Mouse (Mus musculus) stomach, embryonic 16.5 days (tissue): ENCODE data around the gene Dazap2. TPM values are rescaled to one million over a fixed set of nuclear protein-coding genes. Genes with fewer than 3 reads are reported as not detected.

ENCODE experiments used
- ATAC-seq: fragments of 200-750 bp; cut with Nextera tagmentation; 2 replicates; pipeline ENCODE4 v1.8.0; 2017; ENCODE audit warnings: moderate number of reproducible peaks, moderate TSS enrichment; ENCODE audit not compliant: insufficient read depth, low FRiP score
- H3K27ac ChIP-seq: fragments of 300-500 bp; sonication (generic); 2 replicates; pipeline ENCODE4 v1.5.1; 2014; ENCODE audit warnings: low read length
- H3K27me3 ChIP-seq: fragments of 300-500 bp; sonication (generic); 2 replicates; pipeline ENCODE4 v1.6.1; 2014; ENCODE audit warnings: low read length, control low read depth, mixed read lengths; ENCODE audit not compliant: control insufficient read depth, insufficient read depth
- H3K36me3 ChIP-seq: fragments of 300-500 bp; sonication (generic); 2 replicates; pipeline ENCODE4 v1.6.1; 2014; ENCODE audit warnings: low read length; ENCODE audit not compliant: control insufficient read depth, insufficient read depth
- H3K4me1 ChIP-seq: fragments of 300-500 bp; sonication (generic); 2 replicates; pipeline ENCODE4 v1.6.1; 2014; ENCODE audit warnings: low read length, control low read depth, mixed read lengths; ENCODE audit not compliant: control insufficient read depth, insufficient read depth
- H3K4me2 ChIP-seq: fragments of 300-500 bp; sonication (generic); 2 replicates; pipeline ENCODE4 v1.6.1; 2014; ENCODE audit warnings: low read depth, low read length, mixed read lengths
- H3K4me3 ChIP-seq: fragments of 300-500 bp; sonication (generic); replicated peaks from 2 replicates; pipeline ENCODE4 v1.5.1; 2014; ENCODE audit warnings: mild to moderate bottlenecking, low read length
- H3K9ac ChIP-seq: fragments of 300-500 bp; sonication (generic); 2 replicates; pipeline ENCODE4 v1.6.1; 2014; ENCODE audit warnings: low read length
- H3K9me3 ChIP-seq: fragments of 300-500 bp; sonication (generic); replicated peaks from 2 replicates; pipeline ENCODE4 v1.6.1; 2016; ENCODE audit warnings: low read length, control low read depth; ENCODE audit not compliant: control insufficient read depth
- WGBS: fragments of 180-500 bp; shearing (Covaris S2); extraction: QIAGEN DNeasy Blood & Tissue Kit; methylation state at CpG from one replicate; pipeline ENCODE4 v1.1.7; 2014; 5-methylcytosine and 5-hydroxymethylcytosine counted together
- polyA plus RNA-seq: library from polyadenylated mRNA; unstranded; fragments of >200 nt; fragmentation: Nextera tagmentation; extraction: Ambion mirVana; gene quantifications from 2 replicates; pipeline ENCODE4 v1.2.1, GENCODE M21; 2015

Gene Dazap2
- polyA plus RNA-seq, 1 experiment from 2014 or later: 194 TPM

- WGBS: 60% methylated on average over 16 of the region's 16 CpGs
- no peak for ATAC-seq
Observed at GRCm38 (mm10) chr15:100639972-100640750, 25.0 kb downstream of the Dazap2 start.

GRCm38 (mm10) chr15:100641226-100641810 lies 26.2 kb downstream of the Dazap2 start:
- ATAC-seq: no peak
- peaks cover 7% of the 10 kb centered on the region for H3K4me1 ChIP-seq

More at GRCm38 (mm10) chr15:100639972-100640750, 25.0 kb downstream of the Dazap2 start:
- Histone ChIP-seq H3K4me3 (no peak overlapping the region), H3K9me3 (no peaks in the 10 kb centered on the region), H3K36me3 (no peaks in the 10 kb centered on the region), H3K4me2 (no peak overlapping the region), H3K27ac (peak overlapping the region; percentile 57; the same call in 1 of the 2 replicates), H3K9ac (no peak overlapping the region; the same call in 1 of the 2 replicates), H3K27me3 (peaks cover 21% of the 10 kb centered on the region), H3K4me1 (peaks cover 7% of the 10 kb centered on the region)

GRCm38 (mm10) chr15:100642451-100642850 lies 27.3 kb downstream of the Dazap2 start:
- H3K4me2 ChIP-seq: no peak overlapping the region
- 0 out of 2 replicates have a peak, but pooled peaks cover 5% of the 10 kb centered on the region for H3K27me3 ChIP-seq
- no peaks in the 10 kb centered on the region for H3K9me3 ChIP-seq
- no peak overlapping the region for H3K4me3 ChIP-seq
- no peaks in the 10 kb centered on the region for H3K36me3 ChIP-seq
- 86% methylated on average over 7 of the region's 7 CpGs for WGBS
- no peak overlapping the region for H3K27ac ChIP-seq
- no peak for ATAC-seq
- H3K4me1 ChIP-seq: peaks cover 3% of the 10 kb centered on the region; the same call in 1 of the 2 replicates
- H3K9ac ChIP-seq: no peak overlapping the region

More at GRCm38 (mm10) chr15:100641226-100641810, 26.2 kb downstream of the Dazap2 start:
- H3K9me3 ChIP-seq: no peaks in the 10 kb centered on the region
- H3K27ac ChIP-seq: no peak overlapping the region; the same call in 1 of the 2 replicates
- peaks cover 12% of the 10 kb centered on the region for H3K27me3 ChIP-seq
- H3K9ac ChIP-seq: no peak overlapping the region
- no peak overlapping the region for H3K4me2 ChIP-seq
- no peak overlapping the region for H3K4me3 ChIP-seq
- no peaks in the 10 kb centered on the region for H3K36me3 ChIP-seq
- 59% methylated on average over 16 of the region's 16 CpGs for WGBS

GRCm38 (mm10) chr15:100646161-100646560 lies 31.0 kb downstream of the Dazap2 start:
- no peak for ATAC-seq
- H3K36me3 ChIP-seq: no peaks in the 10 kb centered on the region
- H3K4me3 ChIP-seq: no peak overlapping the region
- H3K9ac ChIP-seq: no peak overlapping the region
- no peak overlapping the region for H3K27ac ChIP-seq
- no peaks in the 10 kb centered on the region for H3K27me3 ChIP-seq
- H3K4me1 ChIP-seq: no peaks in the 10 kb centered on the region
- WGBS: 76% methylated on average over 6 of the region's 6 CpGs
- no peak overlapping the region for H3K4me2 ChIP-seq
- no peaks in the 10 kb centered on the region for H3K9me3 ChIP-seq

GRCm38 (mm10) chr15:100650111-100650510 lies 35.0 kb downstream of the Dazap2 start:
- WGBS: 83% methylated on average over 10 of the region's 10 CpGs
- no peak overlapping the region for H3K4me2 ChIP-seq
- ATAC-seq: no peak
- H3K27me3 ChIP-seq: no peaks in the 10 kb centered on the region
- H3K9ac ChIP-seq: no peak overlapping the region
- no peak overlapping the region for H3K27ac ChIP-seq
- H3K36me3 ChIP-seq: no peaks in the 10 kb centered on the region
- H3K9me3 ChIP-seq: no peaks in the 10 kb centered on the region
- no peaks in the 10 kb centered on the region for H3K4me1 ChIP-seq
- no peak overlapping the region for H3K4me3 ChIP-seq

GRCm38 (mm10) chr15:100651610-100652009 lies 36.5 kb downstream of the Dazap2 start:
- ATAC-seq: peak; percentile 93
- no peak overlapping the region for H3K9ac ChIP-seq
- no peaks in the 10 kb centered on the region for H3K27me3 ChIP-seq
- H3K4me1 ChIP-seq: no peaks in the 10 kb centered on the region
- no peaks in the 10 kb centered on the region for H3K36me3 ChIP-seq
- H3K9me3 ChIP-seq: no peaks in the 10 kb centered on the region
- WGBS: 53% methylated on average over 9 of the region's 9 CpGs
- peak overlapping the region; percentile 53 for H3K27ac ChIP-seq
- no peak overlapping the region for H3K4me3 ChIP-seq
- H3K4me2 ChIP-seq: no peak overlapping the region

GRCm38 (mm10) chr15:100654271-100654670 lies 39.1 kb downstream of the Dazap2 start:
- Histone ChIP-seq H3K9me3 (no peaks in the 10 kb centered on the region), H3K4me3 (no peak overlapping the region), H3K4me1 (no peaks in the 10 kb centered on the region), H3K4me2 (no peak overlapping the region), H3K36me3 (no peaks in the 10 kb centered on the region), H3K9ac (no peak overlapping the region), H3K27ac (no peak overlapping the region), H3K27me3 (no peaks in the 10 kb centered on the region)
- WGBS: 79% methylated on average over 1 of the region's 1 CpGs
- ATAC-seq: no peak

GRCm38 (mm10) chr15:100655201-100655600 lies 40.1 kb downstream of the Dazap2 start:
- 85% methylated on average over 5 of the region's 5 CpGs for WGBS
- Histone ChIP-seq H3K9ac (no peak overlapping the region), H3K27me3 (no peaks in the 10 kb centered on the region), H3K36me3 (no peaks in the 10 kb centered on the region), H3K4me3 (no peak overlapping the region), H3K4me1 (no peaks in the 10 kb centered on the region), H3K4me2 (no peak overlapping the region), H3K9me3 (no peaks in the 10 kb centered on the region), H3K27ac (no peak overlapping the region)
- ATAC-seq: no peak

GRCm38 (mm10) chr15:100660306-100660705 lies 45.2 kb downstream of the Dazap2 start:
- 83% methylated on average over 9 of the region's 9 CpGs for WGBS
- no peak for ATAC-seq
- no peak overlapping the region for H3K4me3 ChIP-seq
- no peaks in the 10 kb centered on the region for H3K36me3 ChIP-seq
- no peak overlapping the region for H3K27ac ChIP-seq
- H3K9me3 ChIP-seq: no peaks in the 10 kb centered on the region
- H3K4me1 ChIP-seq: 0 out of 2 replicates have a peak, but pooled peaks cover 6% of the 10 kb centered on the region
- H3K4me2 ChIP-seq: no peak overlapping the region
- H3K27me3 ChIP-seq: no peaks in the 10 kb centered on the region
- no peak overlapping the region for H3K9ac ChIP-seq
